Mouse (Mus musculus) CH12.LX (cell line): ENCODE results near the gene Rnf41.

Experiments
- JUND ChIP-seq: conservative IDR thresholded peaks from 2 replicates; pipeline ENCODE4 v1.6.1; 2011; ENCODE audit warnings: low read depth, low read length, improper control_type of control experiment
- USF1 ChIP-seq: IDR thresholded peaks from 2 replicates; pipeline ENCODE4 v1.6.1; 2014; ENCODE audit warnings: low read depth, mild to moderate bottlenecking, inconsistent platforms, low read length, improper control_type of control experiment

DNA sequence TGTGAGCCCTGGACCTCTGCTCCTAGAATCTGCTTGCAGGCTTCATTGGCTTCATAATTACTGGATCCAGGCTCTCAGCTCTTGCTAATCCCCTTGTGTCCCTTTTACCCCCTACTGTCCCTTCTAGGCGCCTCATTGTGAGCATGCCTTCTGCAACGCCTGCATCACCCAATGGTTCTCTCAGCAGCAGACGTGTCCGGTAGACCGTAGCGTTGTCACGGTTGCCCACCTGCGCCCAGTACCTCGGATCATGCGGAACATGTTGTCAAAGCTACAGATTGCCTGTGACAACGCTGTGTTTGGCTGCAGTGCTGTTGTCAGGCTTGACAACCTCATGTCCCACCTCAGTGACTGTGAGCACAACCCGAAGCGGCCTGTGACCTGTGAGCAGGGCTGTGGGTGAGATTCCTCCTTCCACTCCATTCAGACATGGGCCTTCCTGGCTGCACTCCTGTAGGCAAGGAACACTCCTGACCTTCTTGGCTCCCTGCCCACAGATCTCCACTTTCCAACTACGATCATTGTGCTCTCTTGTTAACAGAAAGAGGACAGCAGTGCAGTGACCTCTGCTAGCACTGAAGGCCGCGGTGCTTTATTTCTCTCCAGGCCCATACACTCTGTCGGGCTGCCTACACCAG, 23.8 kb downstream of the Rnf41 start:
- TF ChIP-seq JUND (no peak), USF1 (no peak)
